Mouse (Mus musculus): ENCODE measurements around the gene Dnajc30.
"Not testable (repeated sequence)": the region's sequence is repeated elsewhere in the genome, so short reads cannot be mapped to it uniquely, and the experiment has no call there.

The Dnajc30 gene

GRCm38 (mm10) chr5:135063629-135064381 is at the start of gene Dnajc30:
Gene Dnajc30, plus strand, starts transcription at chr5:135064202.
- DNase-seq (ENCODE audit: low spot score in 2 of 2), result peak; percentile 93 to 98

- DNase-seq (ENCODE audit: low spot score in 2 of 2), result peak; percentile 84 to 90
Measured at GRCm38 (mm10) chr5:135015497-135015896, 48.5 kb upstream of the Dnajc30 start.

GRCm38 (mm10) chr5:135016224-135016759 is 47.7 kb upstream of the Dnajc30 start:
- no peak for DNase-seq (ENCODE audit: low spot score in 2 of 2)

- DNase-seq (ENCODE audit: low spot score in 2 of 2), result no peak
Measured at GRCm38 (mm10) chr5:135021814-135022213, 42.2 kb upstream of the Dnajc30 start.

- DNase-seq (ENCODE audit: low spot score in 2 of 2), result peak; percentile 28 to 73
Measured at GRCm38 (mm10) chr5:135023344-135024173, 40.4 kb upstream of the Dnajc30 start, which contains the start of gene Stx1a. Gene Stx1a, plus strand, starts transcription at chr5:135023482.

GRCm38 (mm10) chr5:135024665-135025224 is 39.3 kb upstream of the Dnajc30 start:
- DNase-seq (ENCODE audit: low spot score in 2 of 2), result no peak

- no peak for DNase-seq (ENCODE audit: low spot score in 2 of 2)
Measured at GRCm38 (mm10) chr5:135025899-135026298, 38.1 kb upstream of the Dnajc30 start.

GRCm38 (mm10) chr5:135029007-135029854 is 34.8 kb upstream of the Dnajc30 start:
- DNase-seq (ENCODE audit: low spot score in 2 of 2), result no peak

- DNase-seq (ENCODE audit: low spot score in 2 of 2), result no peak
Measured at GRCm38 (mm10) chr5:135032581-135032980, 31.4 kb upstream of the Dnajc30 start.

GRCm38 (mm10) chr5:135034593-135034992 is 29.4 kb upstream of the Dnajc30 start:
- DNase-seq (ENCODE audit: low spot score in 2 of 2), result no peak

- no peak for DNase-seq (ENCODE audit: low spot score in 2 of 2)
Measured at GRCm38 (mm10) chr5:135035608-135036359, 28.2 kb upstream of the Dnajc30 start.

- DNase-seq (ENCODE audit: low spot score in 2 of 2), result no peak
Measured at GRCm38 (mm10) chr5:135037946-135038345, 26.1 kb upstream of the Dnajc30 start.

GRCm38 (mm10) chr5:135039541-135039940 is 24.5 kb upstream of the Dnajc30 start:
- DNase-seq (ENCODE audit: low spot score in 2 of 2), result no peak

GRCm38 (mm10) chr5:135040059-135040458 is 23.9 kb upstream of the Dnajc30 start:
- no peak for DNase-seq (ENCODE audit: low spot score in 2 of 2)

- DNase-seq (ENCODE audit: low spot score in 2 of 2), result no peak
Measured at GRCm38 (mm10) chr5:135040777-135041176, 23.2 kb upstream of the Dnajc30 start.

GRCm38 (mm10) chr5:135042105-135042788 is 21.8 kb upstream of the Dnajc30 start:
- DNase-seq (ENCODE audit: low spot score in 2 of 2), result no peak

GRCm38 (mm10) chr5:135044575-135044974 is 19.4 kb upstream of the Dnajc30 start:
- no peak for DNase-seq (ENCODE audit: low spot score in 2 of 2)

GRCm38 (mm10) chr5:135048539-135048938 is 15.5 kb upstream of the Dnajc30 start:
- DNase-seq (ENCODE audit: low spot score in 2 of 2), result no peak

GRCm38 (mm10) chr5:135049268-135049667 is 14.7 kb upstream of the Dnajc30 start:
- DNase-seq (ENCODE audit: low spot score in 2 of 2), result not testable (repeated sequence)

- DNase-seq (ENCODE audit: low spot score in 2 of 2), result no peak
Measured at GRCm38 (mm10) chr5:135053356-135053755, 10.6 kb upstream of the Dnajc30 start.

Data from spleen, postnatal 10 days (tissue).